Comparison of ENCODE assay signal across 24 mouse cellular contexts in the genomic region with DNA sequence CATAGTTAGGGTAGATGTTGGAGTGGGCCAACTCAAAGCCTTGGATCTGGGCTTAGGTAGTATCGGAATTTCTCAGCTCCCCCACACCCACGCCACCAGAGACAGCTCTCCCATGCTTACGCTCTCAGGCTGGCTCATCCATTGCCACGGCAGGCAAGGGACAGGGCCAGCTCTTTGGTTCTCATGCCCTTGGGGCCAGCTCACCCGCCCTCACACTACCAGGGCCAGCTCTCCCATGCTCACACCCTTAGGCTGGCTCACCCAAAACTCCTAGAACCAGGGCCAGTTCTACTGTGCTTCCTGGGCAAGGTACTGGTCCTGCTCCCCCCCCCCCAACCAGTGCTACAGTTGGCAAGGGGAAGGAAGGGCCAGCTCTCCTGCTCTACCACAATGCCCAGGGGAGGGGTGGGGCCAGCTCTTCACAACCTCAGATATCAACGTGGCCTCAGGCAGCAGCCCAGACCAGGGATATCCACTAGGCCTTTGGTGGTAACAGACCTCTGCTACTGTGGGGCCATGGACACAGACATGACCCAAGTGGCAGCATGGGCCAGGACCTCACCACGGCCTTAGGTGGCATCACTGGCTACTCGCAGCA.
DNase-seq lines count a peak whose midpoint lies in the region; ATAC-seq and TF ChIP-seq lines count a peak whose summit lies in the region.
"Had no signal": no experiment of that assay in that cellular context is flagged by ENCODE, and none has a peak within 500 bp of the region (broad histone marks: within the 10 kb centered on the region; RNA-seq: fewer than 3 reads in every experiment).

No protein-coding gene starts in this region.

- TF ChIP-seq CTCF in liver, adult 2 months (IDR thresholded peaks at IDR 0.05; ENCODE audit: low read depth, low read length): no peak

- H3K4me3 ChIP-seq in liver, adult 2 months (ENCODE audit: insufficient read depth, low read depth, low read length): no peak overlapping the region
- H3K4me3 ChIP-seq in embryonic facial prominence, embryonic 10.5 days: no peak overlapping the region
- H3K4me3 ChIP-seq: embryonic facial prominence, embryonic 13.5 days; heart, adult 2 months; heart, embryonic 15.5 days; hindbrain, embryonic 13.5 days; limb, embryonic 12.5 days; midbrain, embryonic 10.5 days had no signal

- no peak for TF ChIP-seq POLR2A in liver, adult 2 months (IDR thresholded peaks at IDR 0.05; ENCODE audit: extremely low read depth, insufficient read depth, low read length)

- H3K79me2 ChIP-seq in liver, adult 2 months (ENCODE audit: control insufficient read depth, insufficient read depth, low read length): no peaks in the 10 kb centered on the region

- 88% methylated on average over 8 of the region's 8 CpGs for WGBS in liver, adult 2 months
- 92% methylated on average over 8 of the region's 8 CpGs for WGBS in embryonic facial prominence, embryonic 10.5 days

- H3K27me3 ChIP-seq in liver, adult 2 months (ENCODE audit: control insufficient read depth, insufficient read depth, low read length): no peaks in the 10 kb centered on the region
- no peaks in the 10 kb centered on the region for H3K27me3 ChIP-seq in embryonic facial prominence, embryonic 10.5 days (replicated peaks; ENCODE audit: low read depth, poor library complexity, severe bottlenecking)
- H3K27me3 ChIP-seq: embryonic facial prominence, embryonic 13.5 days; heart, embryonic 15.5 days; hindbrain, embryonic 13.5 days; limb, embryonic 12.5 days had no signal

- H3K4me1 ChIP-seq in liver, adult 2 months (ENCODE audit: control insufficient read depth, insufficient read depth, low read length): peaks cover 5% of the 10 kb centered on the region; the same call in 1 of the 2 replicates
- peaks cover 33% of the 10 kb centered on the region for H3K4me1 ChIP-seq in embryonic facial prominence, embryonic 10.5 days

- H3K36me3 ChIP-seq in liver, adult 2 months (ENCODE audit: control insufficient read depth, insufficient read depth, low read length): no peaks in the 10 kb centered on the region; the same call in 1 of the 2 replicates
- H3K36me3 ChIP-seq in embryonic facial prominence, embryonic 10.5 days (replicated peaks): peaks cover 54% of the 10 kb centered on the region
- H3K36me3 ChIP-seq: G1E; hindbrain, embryonic 13.5 days had no signal

- peak overlapping the region; percentile 16 for H3K27ac ChIP-seq in liver, adult 2 months (replicated peaks; ENCODE audit: insufficient read depth, low read depth, low read length)
- H3K27ac ChIP-seq in embryonic facial prominence, embryonic 10.5 days (replicated peaks): 0 out of 2 replicates have a peak overlapping the region, but pooled peaks have one; percentile 4
- H3K27ac ChIP-seq: embryonic facial prominence, embryonic 13.5 days; heart, adult 2 months; heart, embryonic 15.5 days; hindbrain, embryonic 13.5 days; limb, embryonic 12.5 days; midbrain, embryonic 10.5 days had no signal

- no peak overlapping the region for H3K9ac ChIP-seq in liver, adult 2 months (ENCODE audit: low read depth, low read length)
- H3K9ac ChIP-seq: embryonic facial prominence, embryonic 13.5 days; heart, embryonic 15.5 days; hindbrain, embryonic 13.5 days; limb, embryonic 12.5 days had no signal

- DNase-seq in adrenal gland, adult 2 months: peak; percentile 68
- DNase-seq in adrenal gland, adult 18-20 months (ENCODE audit: low spot score in 2 of 2): no peak
- no peak for DNase-seq in liver, adult 2 months (ENCODE audit: extremely low read depth, low read depth, low spot score)
- DNase-seq in liver: no peak
- DNase-seq in embryonic facial prominence, embryonic 10.5 days (ENCODE audit: low spot score): no peak
- no peak for DNase-seq in c-Kit-positive CD71-positive TER-119-positive erythroid progenitor cells, embryonic 14.5 days (ENCODE audit: low spot score)
- no peak for DNase-seq in layer of hippocampus, adult 9-10 months (ENCODE audit: low spot score)
- DNase-seq: cerebellum, adult 9-10 months; gastrocnemius, postnatal 14 days; heart, adult 2 months; kidney, postnatal 14 days; lung, postnatal 14 days; retina, postnatal 1 day; thymus, postnatal 36 days had no signal

- no peaks in the 10 kb centered on the region for H3K9me3 ChIP-seq in embryonic facial prominence, embryonic 10.5 days
- H3K9me3 ChIP-seq: embryonic facial prominence, embryonic 13.5 days; heart, embryonic 15.5 days; hindbrain, embryonic 13.5 days; limb, embryonic 12.5 days; midbrain, embryonic 10.5 days had no signal

- peak; percentile 38 for ATAC-seq in megakaryocyte progenitor cell, adult 5-6 weeks (replicated peaks; ENCODE audit: poor library complexity)
- ATAC-seq: activated CD4-positive, CD25-positive, alpha-beta regulatory T cell, adult 4 months; forebrain, embryonic 14.5 days; intestine, embryonic 16.5 days had no signal
